Mouse (Mus musculus) MEL (cell line): ENCODE data around the gene Pappa2.

ENCODE experiments used
- KAT2A ChIP-seq: conservative IDR thresholded peaks from 2 replicates; pipeline ENCODE4 v1.6.1; 2012; ENCODE audit warnings: low read depth, low read length, improper control_type of control experiment, inconsistent platforms
- SIN3A ChIP-seq: IDR thresholded peaks from 2 replicates; pipeline ENCODE4 v1.6.1; 2012; ENCODE audit warnings: low read length, improper control_type of control experiment, inconsistent platforms

DNA sequence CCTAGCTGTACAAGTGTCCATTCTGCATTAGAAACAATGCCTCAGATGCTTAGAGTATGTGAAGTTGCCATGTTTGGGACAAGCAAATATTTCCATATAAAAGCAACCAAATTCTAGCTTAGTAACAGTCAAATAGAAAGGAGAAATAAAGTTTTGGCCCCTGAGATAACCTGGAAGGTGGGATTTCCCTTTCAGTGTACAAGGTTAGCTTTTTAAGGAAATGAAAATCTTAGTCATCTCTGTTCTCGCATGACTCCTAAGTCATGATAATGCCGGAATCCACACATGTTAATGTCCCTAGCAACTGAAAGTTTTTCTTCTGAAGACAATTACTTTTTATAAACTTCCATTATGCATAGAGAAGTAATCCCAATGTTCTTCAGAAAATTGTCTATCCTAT is 160.6 kb downstream of the Pappa2 start:
- TF ChIP-seq SIN3A, result no peak
- no peak for TF ChIP-seq KAT2A
